Mouse (Mus musculus) CH12.LX (cell line): Measurements from ENCODE around the gene Slc18a3. TPM values are rescaled to one million over a fixed set of nuclear protein-coding genes. Genes with fewer than 3 reads are reported as not detected.

Experiments used
- DNase-seq: peaks from one replicate; pipeline ENCODE4 v3.0.0-alpha.2; 2013; ENCODE audit errors: extremely low read depth
- H3K27ac ChIP-seq: 2 replicates; pipeline ENCODE4 v1.5.1; 2012; ENCODE audit warnings: low read depth, mild to moderate bottlenecking, control low read depth, moderate library complexity; ENCODE audit not compliant: insufficient read depth
- H3K27me3 ChIP-seq: replicated peaks from 2 replicates; pipeline ENCODE3; 2012; ENCODE audit warnings: inconsistent platforms
- H3K36me3 ChIP-seq, 2 experiments: replicated peaks in 1 of 2; 2 replicates each; pipeline versions ENCODE3 to v1.6.1; 2012; ENCODE audit warnings: inconsistent platforms in 1 of 2, low read length in 1 of 2, mild to moderate bottlenecking in 1 of 2, mixed read lengths in 1 of 2, moderate library complexity in 1 of 2; ENCODE audit not compliant: control insufficient read depth in 1 of 2, insufficient read depth in 1 of 2
- H3K4me1 ChIP-seq, 2 experiments: 2 replicates each; pipeline ENCODE4 v1.6.1; 2012; ENCODE audit warnings: inconsistent platforms in 1 of 2, moderate library complexity in 1 of 2; ENCODE audit not compliant: insufficient read depth in 2 of 2, control insufficient read depth in 1 of 2
- H3K4me2 ChIP-seq: 2 replicates; pipeline ENCODE4 v1.6.1; 2012; ENCODE audit warnings: low read depth, mild to moderate bottlenecking, control low read depth; ENCODE audit not compliant: poor library complexity, insufficient read depth, severe bottlenecking
- H3K4me3 ChIP-seq, 3 experiments: fragments of 150-350 bp in 1 of 3; sonication (generic) in 1 of 3; replicated peaks in 1 of 3; 2 replicates each; pipeline versions ENCODE3 to v1.5.1; 2011 to 2012; ENCODE audit warnings: low read depth in 2 of 3, low read length in 2 of 3, mild to moderate bottlenecking in 2 of 3, moderate library complexity in 2 of 3, control low read depth in 1 of 3, improper control_type of control experiment in 1 of 3, inconsistent platforms in 1 of 3, mixed read lengths in 1 of 3; ENCODE audit not compliant: poor library complexity in 1 of 3
- H3K79me2 ChIP-seq: replicated peaks from 2 replicates; pipeline ENCODE4 v1.6.1; 2012; ENCODE audit warnings: mild to moderate bottlenecking, moderate library complexity; ENCODE audit not compliant: control insufficient read depth, poor library complexity, insufficient read depth, severe bottlenecking; ENCODE audit errors: extremely low read depth
- H3K9ac ChIP-seq: 2 replicates; pipeline ENCODE4 v1.6.1; 2012; ENCODE audit warnings: low read depth, mild to moderate bottlenecking, control low read depth, moderate library complexity; ENCODE audit not compliant: insufficient read depth
- H3K9me3 ChIP-seq: replicated peaks from 2 replicates; pipeline ENCODE3; 2012; ENCODE audit warnings: low read length, inconsistent platforms, mixed read lengths
- BHLHE40 ChIP-seq: IDR thresholded peaks from 2 replicates; pipeline ENCODE4 v1.6.1; 2011; ENCODE audit warnings: mild to moderate bottlenecking, low read depth, low read length, improper control_type of control experiment
- CHD1 ChIP-seq: IDR thresholded peaks from 2 replicates; pipeline ENCODE4 v1.6.1; 2012; ENCODE audit warnings: low read depth, low read length, improper control_type of control experiment, inconsistent platforms
- CHD2 ChIP-seq: IDR thresholded peaks from 2 replicates; pipeline ENCODE4 v1.6.1; 2011; ENCODE audit warnings: low read length, improper control_type of control experiment
- GABPA ChIP-seq: IDR thresholded peaks from 2 replicates; pipeline ENCODE4 v1.6.1; 2012; ENCODE audit warnings: low read depth, low read length, improper control_type of control experiment, inconsistent platforms; ENCODE audit not compliant: insufficient replicate concordance
- HCFC1 ChIP-seq: IDR thresholded peaks from 2 replicates; pipeline ENCODE4 v1.6.1; 2012; ENCODE audit warnings: low read depth, mild to moderate bottlenecking, inconsistent platforms, low read length, improper control_type of control experiment
- JUN ChIP-seq: IDR thresholded peaks from 2 replicates; pipeline ENCODE4 v1.6.1; 2011; ENCODE audit warnings: low read depth, mild to moderate bottlenecking, low read length, improper control_type of control experiment, moderate library complexity; ENCODE audit not compliant: insufficient read depth
- MAFK ChIP-seq: IDR thresholded peaks from 2 replicates; pipeline ENCODE4 v1.6.1; 2011; ENCODE audit warnings: low read length, improper control_type of control experiment; ENCODE audit not compliant: insufficient replicate concordance
- MAZ ChIP-seq: IDR thresholded peaks from 2 replicates; pipeline ENCODE4 v1.6.1; 2012; ENCODE audit warnings: low read depth, mild to moderate bottlenecking, inconsistent platforms, low read length, improper control_type of control experiment, moderate library complexity
- NRF1 ChIP-seq: IDR thresholded peaks from 2 replicates; pipeline ENCODE4 v1.6.1; 2014; ENCODE audit warnings: low read depth, mild to moderate bottlenecking, inconsistent platforms, low read length, improper control_type of control experiment, moderate library complexity
- PAX5 ChIP-seq: IDR thresholded peaks from 2 replicates; pipeline ENCODE4 v1.6.1; 2012; ENCODE audit warnings: low read length, inconsistent platforms, mixed read lengths
- POLR2A ChIP-seq: IDR thresholded peaks from 2 replicates; pipeline ENCODE4 v1.6.1; 2011; ENCODE audit warnings: low read depth, mild to moderate bottlenecking, improper control_type of control experiment, low read length
- RAD21 ChIP-seq: IDR thresholded peaks from 2 replicates; pipeline ENCODE4 v1.6.1; 2011; ENCODE audit warnings: low read depth, mild to moderate bottlenecking, low read length, improper control_type of control experiment, moderate library complexity
- RCOR1 ChIP-seq: conservative IDR thresholded peaks from 2 replicates; pipeline ENCODE4 v1.6.1; 2012; ENCODE audit warnings: low read depth, mild to moderate bottlenecking, inconsistent platforms, low read length, improper control_type of control experiment
- SIN3A ChIP-seq: IDR thresholded peaks from 2 replicates; pipeline ENCODE4 v1.6.1; 2012; ENCODE audit warnings: low read length, improper control_type of control experiment, inconsistent platforms
- SMC3 ChIP-seq: IDR thresholded peaks from 2 replicates; pipeline ENCODE4 v1.6.1; 2011; ENCODE audit warnings: low read depth, low read length, improper control_type of control experiment
- UBTF ChIP-seq: IDR thresholded peaks from 2 replicates; pipeline ENCODE4 v1.6.1; 2012; ENCODE audit warnings: low read depth, mild to moderate bottlenecking, inconsistent platforms, low read length, improper control_type of control experiment, moderate library complexity
- USF1 ChIP-seq: IDR thresholded peaks from 2 replicates; pipeline ENCODE4 v1.6.1; 2014; ENCODE audit warnings: low read depth, mild to moderate bottlenecking, inconsistent platforms, low read length, improper control_type of control experiment
- ZMIZ1 ChIP-seq: IDR thresholded peaks from 2 replicates; pipeline ENCODE4 v1.6.1; 2012; ENCODE audit warnings: low read depth, mild to moderate bottlenecking, inconsistent platforms, low read length, improper control_type of control experiment
- ZNF384 ChIP-seq: IDR thresholded peaks from 2 replicates; pipeline ENCODE4 v1.6.1; 2012; ENCODE audit warnings: low read depth, low read length, improper control_type of control experiment, inconsistent platforms
- dilution Hi-C: fragments of 300-500 bp; cut with MboI; formaldehyde crosslinking; loops from 2 replicates; pipeline ENCODE4 v1.14.3; 2020; ENCODE audit warnings: low sequenced_read_pairs; ENCODE audit not compliant: extremely low pct_unique_long_range_greater_than_20kb, extremely low pct_ligation_motif_present
- in situ Hi-C: fragments of 300-500 bp; cut with MboI; formaldehyde crosslinking; loops from 3 replicates; pipeline ENCODE4 v1.14.3; 2019; ENCODE audit warnings: low sequenced_read_pairs, low pct_ligation_motif_present, low pct_unique_long_range_greater_than_20kb, mixed read lengths
- polyA plus RNA-seq: library from polyadenylated mRNA; unstranded; fragments of >175 nt; gene quantifications from 2 replicates; pipeline ENCODE4 v1.2.1, GENCODE M21; 2012; ENCODE audit warnings: low read depth; ENCODE audit not compliant: insufficient read length
- total RNA-seq, 2 experiments: library from RNA; depleted of rRNA; stranded (reverse); fragments of 300-350 nt in 1 of 2; fragments of >200 nt in 1 of 2; gene quantifications; 2 replicates each; pipeline ENCODE4 v1.2.3; 2012 to 2014

Slc18a3 gene
- total and polyA plus RNA-seq, 3 experiments, result not detected

GRCm38 (mm10) chr14:32509443-32509961 is 44.9 kb upstream of the Slc18a3 start:
- dilution Hi-C loops (no loop called here), in situ Hi-C loops (no loop called here)
- Histone ChIP-seq H3K9me3 (no peaks in the 10 kb centered on the region), H3K4me2 (no peak overlapping the region), H3K36me3 (no peaks in the 10 kb centered on the region), H3K27ac (no peak overlapping the region), H3K79me2 (no peaks in the 10 kb centered on the region), H3K4me1 (peaks cover 0 to 34% of the 10 kb centered on the region in 2 experiments; a peak in 3 of 4 replicates), H3K4me3 (no peak overlapping the region), H3K27me3 (no peaks in the 10 kb centered on the region), H3K9ac (no peak overlapping the region)
- no peak for TF ChIP-seq SIN3A
- no peak for TF ChIP-seq ZMIZ1
- no peak for TF ChIP-seq UBTF
- TF ChIP-seq CHD1, result no peak
- no peak for TF ChIP-seq MAZ
- TF ChIP-seq NRF1, result no peak
- no peak for TF ChIP-seq JUN
- no peak for TF ChIP-seq RAD21
- no peak for DNase-seq

DNA sequence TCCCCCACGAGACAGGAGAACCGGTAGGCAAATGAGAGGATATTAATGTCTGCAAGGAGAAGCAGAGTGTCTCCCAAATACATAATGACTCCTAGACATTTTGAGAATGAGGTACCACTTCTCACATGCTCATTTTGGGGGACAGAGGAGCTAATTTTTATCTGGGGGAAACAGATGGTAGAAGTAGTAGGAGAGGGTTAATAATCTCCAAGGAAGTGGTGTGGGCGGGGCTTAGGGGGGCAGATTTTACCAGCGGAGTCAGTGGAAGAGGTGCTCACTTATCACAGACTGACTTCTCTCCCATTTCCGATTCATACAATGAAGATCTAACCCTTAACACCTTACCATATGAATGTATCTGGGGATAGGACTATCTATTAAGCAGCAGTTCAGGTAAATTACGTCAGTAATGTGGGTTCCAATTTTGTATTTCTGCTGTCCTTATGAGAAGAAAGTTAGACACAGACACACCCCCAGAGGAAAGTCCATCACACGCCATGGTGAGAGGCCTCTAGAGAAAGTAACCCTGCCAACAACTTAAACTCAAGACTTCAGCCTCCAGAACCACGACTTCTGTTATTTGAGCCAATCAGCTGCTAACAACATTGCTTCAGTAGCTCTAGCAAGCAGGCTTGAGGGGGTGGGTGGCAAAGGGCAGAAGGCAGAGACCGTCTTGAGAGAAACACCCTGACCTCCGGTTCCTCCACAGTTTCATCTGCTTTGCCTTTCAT is 43.6 kb upstream of the Slc18a3 start:
- Histone ChIP-seq H3K36me3 (no peaks in the 10 kb centered on the region), H3K4me3 (no peak overlapping the region), H3K9ac (no peak overlapping the region), H3K27ac (no peak overlapping the region), H3K9me3 (no peaks in the 10 kb centered on the region), H3K4me1 (peaks cover 0 to 40% of the 10 kb centered on the region in 2 experiments; a peak in 3 of 4 replicates), H3K79me2 (no peaks in the 10 kb centered on the region), H3K27me3 (no peaks in the 10 kb centered on the region), H3K4me2 (no peak overlapping the region)
- in situ Hi-C loops (no loop called here), dilution Hi-C loops (no loop called here)
- no peak for TF ChIP-seq MAFK
- TF ChIP-seq RCOR1, result no peak
- no peak for TF ChIP-seq PAX5
- no peak for TF ChIP-seq POLR2A
- no peak for TF ChIP-seq GABPA
- no peak for TF ChIP-seq CHD1
- TF ChIP-seq CHD2, result no peak
- TF ChIP-seq USF1, result no peak
- no peak for TF ChIP-seq BHLHE40
- no peak for TF ChIP-seq SMC3
- no peak for TF ChIP-seq ZNF384
- TF ChIP-seq HCFC1, result no peak
- DNase-seq, result no peak
